ENCODE assay signal across 32 mouse cellular contexts in genomic region chr13:59412672-59413071, GRCm38 (mm10).
"Had no signal": no experiment of that assay in that cellular context is flagged by ENCODE, and none has a peak within 500 bp of the region (broad histone marks: within the 10 kb centered on the region; RNA-seq: fewer than 3 reads in every experiment).

No protein-coding gene starts in this region.

- H3K4me2 ChIP-seq: limb, embryonic 12.5 days; limb, embryonic 13.5 days; limb, embryonic 15.5 days; liver, embryonic 11.5 days; liver, embryonic 12.5 days; liver, embryonic 13.5 days; liver, embryonic 15.5 days; lung, embryonic 14.5 days; lung, embryonic 15.5 days; midbrain, embryonic 11.5 days; midbrain, embryonic 12.5 days; midbrain, embryonic 13.5 days; midbrain, embryonic 15.5 days; neural tube, embryonic 12.5 days had no signal

- DNase-seq: left cerebral cortex, postnatal 4 days; liver; liver, embryonic 13.5 days; liver, postnatal 0 days; lung, adult 18-20 months; lung, adult 2 months; lung, embryonic 14.5 days; lung, postnatal 10 days; lung, postnatal 14 days; lung, postnatal 36 days; lung, postnatal 4 days; midbrain, embryonic 14.5 days had no signal

- H3K36me3 ChIP-seq: limb, embryonic 10.5 days; limb, embryonic 12.5 days; limb, embryonic 13.5 days; limb, embryonic 15.5 days; liver, embryonic 12.5 days; liver, embryonic 13.5 days; liver, embryonic 15.5 days; lung, embryonic 15.5 days; midbrain, embryonic 10.5 days; midbrain, embryonic 12.5 days; midbrain, embryonic 13.5 days; midbrain, embryonic 15.5 days; neural tube, embryonic 12.5 days had no signal

- H3K9me3 ChIP-seq: limb, embryonic 10.5 days; limb, embryonic 12.5 days; limb, embryonic 13.5 days; limb, embryonic 15.5 days; liver, embryonic 12.5 days; liver, embryonic 13.5 days; liver, embryonic 15.5 days; lung, embryonic 15.5 days; midbrain, embryonic 10.5 days; midbrain, embryonic 12.5 days; midbrain, embryonic 13.5 days; midbrain, embryonic 15.5 days; neural tube, embryonic 12.5 days had no signal

- H3K4me3 ChIP-seq: limb, embryonic 10.5 days; limb, embryonic 12.5 days; limb, embryonic 13.5 days; limb, embryonic 15.5 days; liver, embryonic 12.5 days; liver, embryonic 13.5 days; liver, embryonic 15.5 days; lung, embryonic 15.5 days; megakaryocyte, embryonic 14.5 days; midbrain, embryonic 10.5 days; midbrain, embryonic 12.5 days; midbrain, embryonic 13.5 days; midbrain, embryonic 15.5 days; myocyte; neural tube, embryonic 12.5 days had no signal

- H3K27me3 ChIP-seq: limb, embryonic 12.5 days; limb, embryonic 13.5 days; limb, embryonic 15.5 days; liver, embryonic 12.5 days; liver, embryonic 13.5 days; liver, embryonic 15.5 days; lung, embryonic 15.5 days; megakaryocyte, embryonic 14.5 days; midbrain, embryonic 12.5 days; midbrain, embryonic 13.5 days; midbrain, embryonic 15.5 days; neural tube, embryonic 12.5 days had no signal

- ATAC-seq: liver, embryonic 12.5 days; liver, postnatal 0 days; lung, postnatal 0 days; midbrain, embryonic 13.5 days; midbrain, embryonic 15.5 days; midbrain, embryonic 16.5 days had no signal

- H3K27ac ChIP-seq: limb, embryonic 10.5 days; limb, embryonic 12.5 days; limb, embryonic 13.5 days; limb, embryonic 15.5 days; liver, embryonic 12.5 days; liver, embryonic 13.5 days; liver, embryonic 14.5 days; liver, embryonic 15.5 days; lung, embryonic 15.5 days; macrophage; midbrain, embryonic 10.5 days; midbrain, embryonic 12.5 days; midbrain, embryonic 13.5 days; midbrain, embryonic 15.5 days; neural tube, embryonic 12.5 days had no signal

- H3K4me1 ChIP-seq: limb, embryonic 10.5 days; limb, embryonic 12.5 days; limb, embryonic 13.5 days; limb, embryonic 15.5 days; liver, embryonic 12.5 days; liver, embryonic 13.5 days; liver, embryonic 15.5 days; lung, embryonic 15.5 days; megakaryocyte, embryonic 14.5 days; midbrain, embryonic 10.5 days; midbrain, embryonic 12.5 days; midbrain, embryonic 13.5 days; midbrain, embryonic 15.5 days; neural tube, embryonic 12.5 days had no signal

- H3K9ac ChIP-seq: limb, embryonic 12.5 days; limb, embryonic 13.5 days; limb, embryonic 15.5 days; liver, embryonic 12.5 days; liver, embryonic 13.5 days; liver, embryonic 14.5 days; liver, embryonic 15.5 days; liver, postnatal 0 days; lung, embryonic 14.5 days; lung, embryonic 15.5 days; midbrain, embryonic 12.5 days; midbrain, embryonic 13.5 days; midbrain, embryonic 15.5 days; neural tube, embryonic 12.5 days had no signal
